Mouse (Mus musculus) ES-E14 (cell line): ENCODE data around the gene Lrrc4. TPM values are rescaled to one million over a fixed set of nuclear protein-coding genes. Genes with fewer than 3 reads are reported as not detected.

Source experiments
- DNase-seq: peaks from one replicate; pipeline ENCODE4 v3.0.0-alpha.2; 2013; ENCODE audit warnings: low read depth, low spot score
- H3K27ac ChIP-seq: 2 replicates; pipeline ENCODE4 v1.5.1; 2012; ENCODE audit warnings: low read depth, mild to moderate bottlenecking, low read length, moderate library complexity, mixed read lengths; ENCODE audit not compliant: poor library complexity, insufficient read depth, severe bottlenecking
- H3K36me3 ChIP-seq: 2 replicates; pipeline ENCODE4 v1.6.1; 2012; ENCODE audit warnings: mild to moderate bottlenecking, low read length, moderate library complexity, mixed read lengths; ENCODE audit not compliant: control insufficient read depth, poor library complexity, insufficient read depth, severe bottlenecking
- H3K4me1 ChIP-seq, 2 experiments: fragments of 150-350 bp in 1 of 2; sonication (generic) in 1 of 2; 2 replicates each; pipeline ENCODE4 v1.6.1; 2012; ENCODE audit warnings: low read length in 2 of 2, mild to moderate bottlenecking in 1 of 2, mixed read lengths in 1 of 2; ENCODE audit not compliant: control insufficient read depth in 2 of 2, insufficient read depth in 2 of 2, poor library complexity in 1 of 2
- H3K4me3 ChIP-seq, 2 experiments: fragments of 150-350 bp in 1 of 2; sonication (generic) in 1 of 2; 2 replicates each; pipeline ENCODE4 v1.5.1; 2012; ENCODE audit warnings: low read length in 2 of 2, low read depth in 1 of 2, mild to moderate bottlenecking in 1 of 2, mixed read lengths in 1 of 2; ENCODE audit not compliant: insufficient read depth in 1 of 2, poor library complexity in 1 of 2, severe bottlenecking in 1 of 2
- H3K9ac ChIP-seq: 2 replicates; pipeline ENCODE4 v1.6.1; 2012; ENCODE audit warnings: low read depth, mild to moderate bottlenecking, low read length, mixed read lengths; ENCODE audit not compliant: poor library complexity, insufficient read depth, severe bottlenecking
- H3K9me3 ChIP-seq: fragments of 150-350 bp; sonication (generic); 2 replicates; pipeline ENCODE4 v1.6.1; 2012; ENCODE audit warnings: low read depth, mild to moderate bottlenecking, low read length; ENCODE audit not compliant: control insufficient read depth, insufficient read depth
- CHD2 ChIP-seq: IDR thresholded peaks from 2 replicates; pipeline ENCODE4 v1.6.1; 2014; ENCODE audit warnings: mild to moderate bottlenecking, low read depth, low read length, inconsistent platforms
- HCFC1 ChIP-seq: IDR thresholded peaks from 2 replicates; pipeline ENCODE4 v1.6.1; 2012; ENCODE audit warnings: low read length, inconsistent platforms, borderline replicate concordance; ENCODE audit not compliant: insufficient read depth
- MAFK ChIP-seq: IDR thresholded peaks from 2 replicates; pipeline ENCODE4 v1.6.1; 2014; ENCODE audit warnings: mild to moderate bottlenecking, low read depth, low read length, inconsistent platforms; ENCODE audit not compliant: insufficient read depth
- ZC3H11A ChIP-seq: IDR thresholded peaks from 2 replicates; pipeline ENCODE4 v1.6.1; 2012; ENCODE audit warnings: low read depth, mild to moderate bottlenecking, inconsistent platforms, low read length, borderline replicate concordance
- ZNF384 ChIP-seq: IDR thresholded peaks from 2 replicates; pipeline ENCODE4 v1.6.1; 2012; ENCODE audit warnings: low read depth, low read length, inconsistent platforms
- in situ Hi-C, 2 experiments: fragments of 600-800 bp; cut with MboI; formaldehyde crosslinking; loops; one replicate each; pipeline ENCODE4 v1.15.1; 2025; ENCODE audit warnings: low sequenced_read_pairs in 2 of 2, inconsistent platforms in 1 of 2; ENCODE audit not compliant: unreplicated experiment in 2 of 2
- total RNA-seq: library from RNA; depleted of rRNA; stranded (reverse); fragments of 300-350 nt; gene quantifications from 2 replicates; pipeline ENCODE4 v1.2.3, GENCODE M21; 2012

The Lrrc4 gene
- total RNA-seq, 1 experiment: 0.85 TPM

GRCm38 (mm10) chr6:28663004-28663403, 168.5 kb downstream of the Lrrc4 start:
- TF ChIP-seq MAFK: no peak
- TF ChIP-seq HCFC1: no peak
- TF ChIP-seq ZNF384: no peak
- TF ChIP-seq ZC3H11A: no peak
- TF ChIP-seq CHD2: no peak
- Histone ChIP-seq H3K9ac (no peak overlapping the region), H3K4me1 (no peaks in the 10 kb centered on the region), H3K36me3 (no peaks in the 10 kb centered on the region), H3K4me3 (no peak overlapping the region), H3K27ac (no peak overlapping the region), H3K9me3 (no peaks in the 10 kb centered on the region)
- in situ Hi-C loops: no loop called here
- DNase-seq: no peak

- Histone ChIP-seq H3K4me1 (no peaks in the 10 kb centered on the region), H3K36me3 (no peaks in the 10 kb centered on the region), H3K4me3 (no peak overlapping the region), H3K27ac (no peak overlapping the region), H3K9me3 (no peaks in the 10 kb centered on the region), H3K9ac (no peak overlapping the region)
- TF ChIP-seq ZC3H11A: no peak
- TF ChIP-seq HCFC1: no peak
- TF ChIP-seq MAFK: no peak
- no peak for TF ChIP-seq ZNF384
- TF ChIP-seq CHD2: no peak
- DNase-seq: no peak
- in situ Hi-C loops: no loop called here
These were observed 175.0 kb downstream of the Lrrc4 start for GRCm38 (mm10) chr6:28656511-28656910.

- H3K4me3 ChIP-seq: no peak overlapping the region
- no peak overlapping the region for H3K9ac ChIP-seq
- in situ Hi-C loops: no loop called here
- peaks cover 2% of the 10 kb centered on the region; the same call in 1 of the 2 replicates for H3K36me3 ChIP-seq
- DNase-seq: no peak
- no peak overlapping the region for H3K27ac ChIP-seq
- H3K9me3 ChIP-seq: no peaks in the 10 kb centered on the region
- TF ChIP-seq ZNF384 (no peak), ZC3H11A (no peak), MAFK (no peak), CHD2 (no peak), HCFC1 (no peak)
- no peaks in the 10 kb centered on the region for H3K4me1 ChIP-seq
These were observed 186.3 kb downstream of the Lrrc4 start for GRCm38 (mm10) chr6:28645231-28645630.

- no peak overlapping the region for H3K9ac ChIP-seq
- H3K36me3 ChIP-seq: peaks cover 2% of the 10 kb centered on the region; the same call in 1 of the 2 replicates
- TF ChIP-seq MAFK (no peak), ZC3H11A (no peak), CHD2 (no peak), HCFC1 (no peak), ZNF384 (no peak)
- no peak for DNase-seq
- H3K9me3 ChIP-seq: no peaks in the 10 kb centered on the region
- no peak overlapping the region for H3K4me3 ChIP-seq
- no peaks in the 10 kb centered on the region for H3K4me1 ChIP-seq
- in situ Hi-C loops: no loop called here
- H3K27ac ChIP-seq: no peak overlapping the region
These were observed 188.6 kb downstream of the Lrrc4 start for GRCm38 (mm10) chr6:28642909-28643308.

GRCm38 (mm10) chr6:28640088-28640487, 191.5 kb downstream of the Lrrc4 start:
- no peaks in the 10 kb centered on the region for H3K9me3 ChIP-seq
- H3K4me3 ChIP-seq: no peak overlapping the region
- H3K36me3 ChIP-seq: peaks cover 2% of the 10 kb centered on the region; the same call in 1 of the 2 replicates
- no peaks in the 10 kb centered on the region for H3K4me1 ChIP-seq
- in situ Hi-C loops: no loop called here
- H3K27ac ChIP-seq: no peak overlapping the region
- DNase-seq: no peak
- H3K9ac ChIP-seq: no peak overlapping the region
- no peak for TF ChIP-seq ZC3H11A
- no peak for TF ChIP-seq CHD2
- TF ChIP-seq MAFK: no peak
- no peak for TF ChIP-seq HCFC1
- TF ChIP-seq ZNF384: no peak
